Mouse (Mus musculus): ENCODE measurements at regions not wholly inside any gene's neighbourhood (a gene's known extent, or its start where the extent isn't known, plus 50 kb on each side); places are given as distances from the start of the nearest gene placed in this dataset.

DNA sequence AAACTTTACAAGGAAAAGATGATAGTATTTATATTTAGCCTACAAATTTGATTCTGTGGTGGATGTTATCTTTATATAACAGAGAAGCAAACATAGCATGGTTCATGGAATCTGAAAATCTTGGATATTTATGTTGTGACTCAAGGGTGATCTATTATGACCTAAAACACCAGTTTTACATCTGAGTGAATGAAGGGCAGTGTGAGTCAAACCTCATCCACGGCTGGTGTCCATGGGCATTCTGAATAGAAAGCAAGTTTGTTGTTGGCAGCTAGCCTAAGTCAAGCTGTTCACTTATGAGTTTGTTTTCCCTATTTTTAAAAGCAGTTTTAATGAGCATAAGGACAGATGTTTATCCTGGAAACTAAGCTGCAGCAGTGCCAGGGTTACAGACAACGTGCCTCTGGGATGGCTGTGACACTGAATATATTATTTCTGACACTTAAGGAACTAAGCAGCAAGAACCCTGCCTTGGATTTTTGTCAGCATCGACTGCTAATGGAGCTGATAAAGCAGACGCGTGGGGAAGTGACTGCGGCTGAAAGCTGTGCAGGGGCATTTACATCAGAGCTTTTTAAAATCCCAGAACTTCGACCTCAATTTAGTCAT is 278.5 kb downstream of the Phf3 start:
- Histone ChIP-seq H3K9ac (ENCODE audit: low read depth, low read length) (no peak overlapping the region), H3K36me3 (ENCODE audit: insufficient read depth, low read length) (no peaks in the 10 kb centered on the region), H3K9me3 (replicated peaks; ENCODE audit: low read length) (no peaks in the 10 kb centered on the region), H3K27me3 (ENCODE audit: insufficient read depth, low read length) (no peaks in the 10 kb centered on the region), H3K4me2 (ENCODE audit: low read length) (no peak overlapping the region), H3K4me1 (replicated peaks; ENCODE audit: insufficient read depth, low read length) (no peaks in the 10 kb centered on the region), H3K4me3 (replicated peaks; ENCODE audit: low read depth, low read length) (no peak overlapping the region), H3K27ac (no peak overlapping the region)
- TF ChIP-seq CTCF (IDR thresholded peaks at IDR 0.05; ENCODE audit: low read depth) = no peak
- no peak for ATAC-seq (replicated peaks; ENCODE audit: low FRiP score, low read depth)
- DNase-seq (ENCODE audit: low spot score) = peak; percentile 33
- 49% methylated on average over 7 of the region's 7 CpGs for WGBS

DNA sequence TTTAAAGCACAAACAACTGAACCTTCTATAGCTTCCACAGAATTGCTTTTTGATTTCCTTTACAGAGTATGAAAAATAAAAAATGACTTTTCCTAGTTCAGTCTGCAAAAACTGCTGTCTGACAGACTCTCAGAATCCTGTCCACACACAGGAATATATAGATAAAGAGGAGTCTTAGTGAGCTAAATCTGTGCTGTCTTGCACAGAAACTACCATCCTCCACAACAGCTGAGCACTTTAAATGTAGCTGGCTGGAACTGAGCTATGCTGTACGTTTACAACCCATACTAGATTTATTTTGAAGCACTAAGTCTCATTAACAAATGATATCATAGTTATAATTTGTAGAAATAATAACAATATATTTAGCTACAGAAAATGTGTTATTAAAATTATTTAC is 279.7 kb downstream of the Phf3 start:
- DNase-seq (ENCODE audit: low spot score) (no peak), ATAC-seq (replicated peaks; ENCODE audit: low FRiP score, low read depth) (no peak)
- 38% methylated on average over 1 of the region's 1 CpGs for WGBS
- H3K4me3 ChIP-seq (replicated peaks; ENCODE audit: low read depth, low read length) = no peak overlapping the region
- no peak overlapping the region for H3K27ac ChIP-seq
- H3K9ac ChIP-seq (ENCODE audit: low read depth, low read length) = no peak overlapping the region
- H3K9me3 ChIP-seq (replicated peaks; ENCODE audit: low read length) = no peaks in the 10 kb centered on the region
- H3K27me3 ChIP-seq (ENCODE audit: insufficient read depth, low read length) = no peaks in the 10 kb centered on the region
- no peaks in the 10 kb centered on the region for H3K36me3 ChIP-seq (ENCODE audit: insufficient read depth, low read length)
- no peaks in the 10 kb centered on the region for H3K4me1 ChIP-seq (replicated peaks; ENCODE audit: insufficient read depth, low read length)
- no peak overlapping the region for H3K4me2 ChIP-seq (ENCODE audit: low read length)
- TF ChIP-seq CTCF (IDR thresholded peaks at IDR 0.05; ENCODE audit: low read depth) = no peak

DNA sequence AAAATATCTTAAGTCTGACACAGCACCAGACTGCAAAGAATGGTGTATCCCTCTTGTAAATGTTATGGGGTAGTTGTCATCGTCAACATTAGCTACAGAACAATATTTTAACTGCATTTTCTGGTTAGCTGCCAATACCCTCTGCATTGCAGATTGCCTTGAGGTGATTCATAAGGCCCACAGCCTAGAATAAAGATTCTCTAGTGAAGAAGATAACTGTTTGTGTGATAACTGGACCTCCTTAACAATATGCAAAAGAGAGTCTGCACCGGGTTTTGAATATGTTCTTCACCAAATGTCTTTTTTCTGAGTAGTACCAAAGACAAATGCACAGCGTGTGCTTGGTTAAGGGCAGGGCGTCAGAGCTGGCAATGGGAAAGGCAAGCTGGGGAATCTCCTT is 283.0 kb downstream of the Phf3 start:
- DNase-seq (ENCODE audit: low spot score) (no peak), ATAC-seq (replicated peaks; ENCODE audit: low FRiP score, low read depth) (no peak)
- no peak overlapping the region for H3K4me2 ChIP-seq (ENCODE audit: low read length)
- H3K9me3 ChIP-seq (replicated peaks; ENCODE audit: low read length) = no peaks in the 10 kb centered on the region
- H3K9ac ChIP-seq (ENCODE audit: low read depth, low read length) = no peak overlapping the region
- no peak for TF ChIP-seq CTCF (IDR thresholded peaks at IDR 0.05; ENCODE audit: low read depth)
- H3K36me3 ChIP-seq (ENCODE audit: insufficient read depth, low read length) = no peaks in the 10 kb centered on the region
- no peaks in the 10 kb centered on the region for H3K27me3 ChIP-seq (ENCODE audit: insufficient read depth, low read length)
- 73% methylated on average over 4 of the region's 4 CpGs for WGBS
- H3K4me3 ChIP-seq (replicated peaks; ENCODE audit: low read depth, low read length) = no peak overlapping the region
- no peaks in the 10 kb centered on the region for H3K4me1 ChIP-seq (replicated peaks; ENCODE audit: insufficient read depth, low read length)
- H3K27ac ChIP-seq = no peak overlapping the region

DNA sequence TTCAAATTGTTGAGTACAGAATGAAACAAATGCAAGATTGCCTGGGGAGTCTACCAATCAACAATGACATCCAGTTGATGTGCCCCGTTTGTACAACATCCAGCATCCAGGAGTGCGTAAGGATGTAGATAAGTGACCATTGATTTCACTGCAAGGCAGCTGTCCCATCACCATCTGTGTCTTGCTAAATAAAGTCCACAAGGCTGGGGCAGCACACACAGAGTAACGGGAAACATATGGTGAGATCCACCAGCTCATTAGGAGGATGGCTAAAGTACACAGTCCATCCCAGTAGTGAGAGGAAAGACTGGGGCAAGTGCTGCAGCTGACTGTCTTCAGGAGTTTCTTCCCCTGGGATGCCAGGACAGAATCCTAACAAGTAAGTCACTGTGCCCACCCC is 284.8 kb downstream of the Phf3 start:
- Histone ChIP-seq H3K4me3 (replicated peaks; ENCODE audit: low read depth, low read length) (no peak overlapping the region), H3K4me1 (replicated peaks; ENCODE audit: insufficient read depth, low read length) (no peaks in the 10 kb centered on the region), H3K36me3 (ENCODE audit: insufficient read depth, low read length) (no peaks in the 10 kb centered on the region), H3K9me3 (replicated peaks; ENCODE audit: low read length) (no peaks in the 10 kb centered on the region), H3K27me3 (ENCODE audit: insufficient read depth, low read length) (no peaks in the 10 kb centered on the region), H3K27ac (no peak overlapping the region), H3K4me2 (ENCODE audit: low read length) (no peak overlapping the region), H3K9ac (ENCODE audit: low read depth, low read length) (no peak overlapping the region)
- TF ChIP-seq CTCF (IDR thresholded peaks at IDR 0.05; ENCODE audit: low read depth) = no peak
- DNase-seq (ENCODE audit: low spot score) (no peak), ATAC-seq (replicated peaks; ENCODE audit: low FRiP score, low read depth) (no peak)
- WGBS = 47% methylated on average over 3 of the region's 3 CpGs

DNA sequence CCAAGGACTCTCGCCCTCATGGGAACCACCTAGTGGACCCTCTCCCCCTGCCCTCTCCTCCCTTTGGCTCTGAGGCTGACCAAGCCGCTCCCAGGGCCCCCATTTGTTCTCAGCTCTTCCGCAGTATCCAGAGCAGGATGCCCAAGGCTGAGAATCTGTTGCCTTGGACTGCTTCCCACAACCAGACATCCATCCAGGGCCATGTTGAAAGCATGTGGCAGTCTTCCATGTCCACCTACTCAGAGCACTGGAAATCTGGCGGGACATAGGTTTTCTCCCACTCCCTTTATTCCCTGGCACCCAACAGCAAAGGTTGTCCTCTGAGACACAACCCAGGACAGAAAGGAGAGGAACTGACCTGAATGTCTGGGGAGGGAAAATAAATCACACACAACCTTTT is 285.4 kb downstream of the Phf3 start:
- ATAC-seq (replicated peaks; ENCODE audit: low FRiP score, low read depth) = no peak
- DNase-seq (ENCODE audit: low spot score) = no peak
- H3K4me3 ChIP-seq (replicated peaks; ENCODE audit: low read depth, low read length) = no peak overlapping the region
- no peak overlapping the region for H3K4me2 ChIP-seq (ENCODE audit: low read length)
- no peaks in the 10 kb centered on the region for H3K36me3 ChIP-seq (ENCODE audit: insufficient read depth, low read length)
- H3K9ac ChIP-seq (ENCODE audit: low read depth, low read length) = no peak overlapping the region
- H3K4me1 ChIP-seq (replicated peaks; ENCODE audit: insufficient read depth, low read length) = no peaks in the 10 kb centered on the region
- no peaks in the 10 kb centered on the region for H3K9me3 ChIP-seq (replicated peaks; ENCODE audit: low read length)
- H3K27me3 ChIP-seq (ENCODE audit: insufficient read depth, low read length) = no peaks in the 10 kb centered on the region
- TF ChIP-seq CTCF (IDR thresholded peaks at IDR 0.05; ENCODE audit: low read depth) = no peak
- no peak overlapping the region for H3K27ac ChIP-seq
- WGBS = 78% methylated on average over 4 of the region's 4 CpGs

DNA sequence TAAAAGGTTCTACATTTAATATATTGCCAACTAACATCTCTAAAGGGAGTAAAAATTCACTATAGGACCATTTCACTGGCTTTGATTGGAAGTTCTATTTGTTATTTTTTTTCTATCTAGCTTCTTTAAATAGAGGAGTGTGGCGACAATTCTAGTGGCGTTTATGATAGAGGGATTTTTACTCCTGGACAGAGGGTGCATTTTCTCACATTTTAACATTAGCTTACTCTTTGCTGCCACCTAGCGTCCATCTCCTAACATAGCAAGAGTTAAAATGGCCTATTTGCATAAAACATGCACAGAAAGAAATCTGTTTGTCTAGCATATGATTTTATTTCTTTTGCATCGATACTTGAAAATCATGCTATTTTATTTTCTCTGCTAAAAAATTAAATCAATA is 288.9 kb downstream of the Phf3 start:
- peak; percentile 89 for TF ChIP-seq CTCF (IDR thresholded peaks at IDR 0.05; ENCODE audit: low read depth)
- ATAC-seq (replicated peaks; ENCODE audit: low FRiP score, low read depth) (no peak), DNase-seq (ENCODE audit: low spot score) (peak; percentile 79)
- Histone ChIP-seq H3K9ac (ENCODE audit: low read depth, low read length) (no peak overlapping the region), H3K9me3 (replicated peaks; ENCODE audit: low read length) (no peaks in the 10 kb centered on the region), H3K4me2 (ENCODE audit: low read length) (no peak overlapping the region), H3K36me3 (ENCODE audit: insufficient read depth, low read length) (no peaks in the 10 kb centered on the region), H3K27ac (no peak overlapping the region), H3K4me3 (replicated peaks; ENCODE audit: low read depth, low read length) (no peak overlapping the region), H3K4me1 (replicated peaks; ENCODE audit: insufficient read depth, low read length) (no peaks in the 10 kb centered on the region), H3K27me3 (ENCODE audit: insufficient read depth, low read length) (no peaks in the 10 kb centered on the region)
- 2% methylated on average over 4 of the region's 4 CpGs for WGBS

DNA sequence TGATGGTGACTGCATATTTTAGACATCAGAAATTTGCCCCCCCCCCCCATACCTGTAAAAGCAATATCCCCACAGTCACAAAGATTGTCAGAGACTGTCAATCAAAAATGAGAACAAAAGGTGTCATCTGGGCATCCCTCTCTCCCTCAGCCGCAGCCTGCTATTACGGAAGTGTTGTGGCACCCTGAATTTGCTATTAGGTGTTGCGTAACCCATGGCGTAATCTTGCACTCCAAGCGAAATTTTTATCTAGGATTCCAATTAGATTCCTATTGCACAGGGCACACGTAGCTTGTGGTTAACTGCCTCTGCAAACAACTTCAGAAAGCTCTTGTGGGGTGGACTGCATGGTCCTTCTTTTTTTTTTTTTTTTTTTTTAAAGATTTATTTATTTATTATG is 289.9 kb downstream of the Phf3 start:
- H3K9ac ChIP-seq (ENCODE audit: low read depth, low read length) = no peak overlapping the region
- no peaks in the 10 kb centered on the region for H3K27me3 ChIP-seq (ENCODE audit: insufficient read depth, low read length)
- H3K4me3 ChIP-seq (replicated peaks; ENCODE audit: low read depth, low read length) = no peak overlapping the region
- ATAC-seq (replicated peaks; ENCODE audit: low FRiP score, low read depth) = no peak
- H3K4me1 ChIP-seq (replicated peaks; ENCODE audit: insufficient read depth, low read length) = no peaks in the 10 kb centered on the region
- DNase-seq (ENCODE audit: low spot score) = no peak
- no peaks in the 10 kb centered on the region for H3K9me3 ChIP-seq (replicated peaks; ENCODE audit: low read length)
- H3K36me3 ChIP-seq (ENCODE audit: insufficient read depth, low read length) = no peaks in the 10 kb centered on the region
- H3K27ac ChIP-seq = no peak overlapping the region
- 90% methylated on average over 6 of the region's 6 CpGs for WGBS
- TF ChIP-seq CTCF (IDR thresholded peaks at IDR 0.05; ENCODE audit: low read depth) = no peak
- no peak overlapping the region for H3K4me2 ChIP-seq (ENCODE audit: low read length)
